Mouse (Mus musculus) E14TG2a.4 (cell line): ENCODE data around the gene Ms4a4d.
"Not testable (repeated sequence)": the region's sequence is repeated elsewhere in the genome, so short reads cannot be mapped to it uniquely, and the experiment has no call there.

Experiments used
- H3K27me3 ChIP-seq: 2 replicates; pipeline ENCODE4 v1.6.1; 2014; ENCODE audit warnings: low read length, control low read depth; ENCODE audit not compliant: insufficient read depth
- H3K36me3 ChIP-seq: 2 replicates; pipeline ENCODE4 v1.6.1; 2014; ENCODE audit warnings: low read length, control low read depth; ENCODE audit not compliant: insufficient read depth
- H3K4me1 ChIP-seq: replicated peaks from 2 replicates; pipeline ENCODE4 v1.6.1; 2014; ENCODE audit warnings: low read depth, low read length, control low read depth
- H3K4me3 ChIP-seq: replicated peaks from 2 replicates; pipeline ENCODE4 v1.5.1; 2014; ENCODE audit warnings: mild to moderate bottlenecking, low read length
- H3K9me3 ChIP-seq: 2 replicates; pipeline ENCODE4 v1.6.1; 2014; ENCODE audit warnings: low read length, control low read depth
- CTCF ChIP-seq: conservative IDR thresholded peaks from 2 replicates; pipeline ENCODE4 v1.5.1; 2014; ENCODE audit warnings: low read length
- NANOG ChIP-seq: IDR thresholded peaks from 2 replicates; pipeline ENCODE4 v1.6.1; 2014; ENCODE audit warnings: borderline replicate concordance, low read length, mixed read lengths
- POU5F1 ChIP-seq: IDR thresholded peaks from 2 replicates; pipeline ENCODE4 v1.6.1; 2014; ENCODE audit warnings: low read length, borderline replicate concordance

Gene Ms4a4d

GRCm38 (mm10) chr19:11513458-11513857 lies 23.1 kb upstream of the Ms4a4d start:
- Histone ChIP-seq H3K4me1 (no peaks in the 10 kb centered on the region), H3K36me3 (no peaks in the 10 kb centered on the region), H3K9me3 (no peaks in the 10 kb centered on the region), H3K4me3 (no peak overlapping the region), H3K27me3 (no peaks in the 10 kb centered on the region)
- TF ChIP-seq CTCF (no peak), POU5F1 (no peak), NANOG (no peak)

- Histone ChIP-seq H3K36me3 (no peaks in the 10 kb centered on the region), H3K27me3 (no peaks in the 10 kb centered on the region), H3K4me3 (no peak within 1 kb of the TSS), H3K9me3 (no peaks in the 10 kb centered on the region), H3K4me1 (no peaks in the 10 kb centered on the region)
- no peak for TF ChIP-seq POU5F1
- TF ChIP-seq NANOG = no peak
- TF ChIP-seq CTCF = no peak
Measured at GRCm38 (mm10) chr19:11516246-11516645, 20.4 kb upstream of the Ms4a4d start, which contains the start of gene Ms4a6b. Ms4a6b (plus strand) TSS chr19:11516512.

- Histone ChIP-seq H3K4me1 (no peaks in the 10 kb centered on the region), H3K27me3 (no peaks in the 10 kb centered on the region), H3K4me3 (no peak overlapping the region), H3K9me3 (no peaks in the 10 kb centered on the region), H3K36me3 (no peaks in the 10 kb centered on the region)
- TF ChIP-seq NANOG = no peak
- no peak for TF ChIP-seq CTCF
- TF ChIP-seq POU5F1 = no peak
Measured at GRCm38 (mm10) chr19:11516845-11517244, 19.8 kb upstream of the Ms4a4d start.

DNA sequence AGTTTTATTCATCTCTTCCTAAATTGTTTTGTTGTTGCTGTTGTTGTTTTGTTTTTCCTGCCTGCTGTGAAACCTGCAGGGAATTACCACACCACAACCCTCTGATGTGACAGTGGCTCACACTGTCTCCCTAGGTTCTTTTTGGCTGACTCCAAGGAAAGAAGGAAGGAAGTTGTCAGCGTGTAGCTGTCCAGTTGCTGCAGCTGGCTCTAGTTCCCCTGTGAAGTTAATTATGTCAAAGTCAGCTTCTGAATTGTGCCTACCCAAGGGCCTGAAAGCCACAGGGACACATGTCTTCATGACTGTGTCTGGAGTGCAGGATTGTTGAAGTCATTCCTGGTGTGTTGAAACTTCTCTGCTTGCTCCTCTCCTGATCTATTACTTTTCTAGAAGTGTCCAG lies 19.2 kb upstream of the Ms4a4d start:
- not testable (repeated sequence) for H3K4me3 ChIP-seq, H3K4me1 ChIP-seq, H3K9me3 ChIP-seq, H3K27me3 ChIP-seq, H3K36me3 ChIP-seq

DNA sequence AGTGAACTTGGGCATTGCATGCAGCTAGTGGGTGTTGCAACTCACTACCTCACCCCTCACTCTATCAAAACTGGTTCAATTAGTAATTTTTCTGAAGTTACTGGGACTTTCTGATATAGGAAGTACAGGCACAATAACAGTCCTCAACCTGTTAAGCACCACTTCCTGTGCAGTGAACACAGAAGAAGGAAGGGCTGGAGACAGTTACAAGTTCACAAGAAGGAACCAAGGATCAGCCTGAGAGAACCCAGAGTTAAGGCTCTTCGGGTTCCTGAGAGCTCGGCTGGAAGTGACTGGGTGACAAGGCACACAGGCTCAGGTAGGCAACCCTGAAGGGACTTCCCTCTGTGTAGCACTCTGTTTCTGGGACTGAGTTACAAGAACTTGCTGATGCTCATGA lies 18.2 kb upstream of the Ms4a4d start:
- not testable (repeated sequence) for H3K36me3 ChIP-seq, H3K9me3 ChIP-seq, H3K4me3 ChIP-seq, H3K4me1 ChIP-seq, H3K27me3 ChIP-seq

DNA sequence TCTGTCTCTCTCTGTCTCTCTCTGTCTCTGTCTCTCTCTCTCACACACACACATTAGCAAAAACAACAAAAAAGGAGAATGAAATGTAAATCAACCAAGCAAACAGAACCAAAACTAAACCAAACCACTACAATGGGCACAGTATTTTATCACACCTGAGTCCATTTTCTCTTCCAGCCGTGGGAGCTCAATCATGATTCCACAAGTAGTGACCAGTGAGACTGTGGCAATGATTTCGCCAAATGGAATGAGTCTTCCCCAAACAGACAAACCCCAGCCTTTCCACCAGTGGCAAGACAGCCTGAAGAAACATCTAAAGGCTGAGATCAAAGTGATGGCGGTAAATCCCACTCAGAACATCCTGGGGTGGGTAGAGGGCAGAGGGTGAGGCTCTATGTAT lies 16.5 kb upstream of the Ms4a4d start:
- TF ChIP-seq POU5F1 (no peak), CTCF (no peak), NANOG (no peak)
- Histone ChIP-seq H3K4me3 (no peak overlapping the region), H3K9me3 (no peaks in the 10 kb centered on the region), H3K36me3 (no peaks in the 10 kb centered on the region), H3K4me1 (no peaks in the 10 kb centered on the region), H3K27me3 (no peaks in the 10 kb centered on the region)

GRCm38 (mm10) chr19:11533421-11533820 lies 3.2 kb upstream of the Ms4a4d start:
- Histone ChIP-seq H3K4me3 (no peak overlapping the region), H3K9me3 (no peaks in the 10 kb centered on the region), H3K36me3 (no peaks in the 10 kb centered on the region), H3K4me1 (peaks cover 13% of the 10 kb centered on the region), H3K27me3 (no peaks in the 10 kb centered on the region)
- TF ChIP-seq CTCF = no peak
- no peak for TF ChIP-seq POU5F1
- no peak for TF ChIP-seq NANOG

GRCm38 (mm10) chr19:11533888-11534445 lies 2.6 kb upstream of the Ms4a4d start:
- H3K36me3 ChIP-seq = no peaks in the 10 kb centered on the region
- no peak for TF ChIP-seq CTCF
- TF ChIP-seq NANOG = no peak
- no peak for TF ChIP-seq POU5F1
- no peaks in the 10 kb centered on the region for H3K9me3 ChIP-seq

GRCm38 (mm10) chr19:11537336-11537735 lies 735 bp downstream of the Ms4a4d start:
- Histone ChIP-seq H3K9me3 (no peaks in the 10 kb centered on the region), H3K27me3 (no peaks in the 10 kb centered on the region), H3K4me3 (no peak overlapping the region), H3K36me3 (no peaks in the 10 kb centered on the region), H3K4me1 (peaks cover 13% of the 10 kb centered on the region)
- no peak for TF ChIP-seq NANOG
- TF ChIP-seq POU5F1 = no peak
- TF ChIP-seq CTCF = no peak

More at GRCm38 (mm10) chr19:11533888-11534445, 2.6 kb upstream of the Ms4a4d start:
- Histone ChIP-seq H3K4me1 (peaks cover 13% of the 10 kb centered on the region), H3K27me3 (no peaks in the 10 kb centered on the region), H3K4me3 (no peak overlapping the region)

- H3K4me3 ChIP-seq, H3K9me3 ChIP-seq, H3K36me3 ChIP-seq, H3K27me3 ChIP-seq: not testable (repeated sequence)
- H3K4me1 ChIP-seq = peaks cover 13% of the 10 kb centered on the region
Measured at GRCm38 (mm10) chr19:11540166-11540821, 3.7 kb downstream of the Ms4a4d start.

GRCm38 (mm10) chr19:11544383-11544782 lies 7.8 kb downstream of the Ms4a4d start:
- H3K36me3 ChIP-seq, H3K27me3 ChIP-seq, H3K4me1 ChIP-seq, H3K9me3 ChIP-seq, H3K4me3 ChIP-seq: not testable (repeated sequence)
